Mouse (Mus musculus) T-helper 2 cell (primary cell): ENCODE measurements around the gene Sh3bp2.
"Not testable (repeated sequence)": the region's sequence is repeated elsewhere in the genome, so short reads cannot be mapped to it uniquely, and the experiment has no call there.

Experiments
- in situ Hi-C: fragments of 300-600 bp; cut with MboI, MseI; formaldehyde crosslinking; loops from one replicate; pipeline ENCODE4 v1.15.1; 2025; ENCODE audit warnings: high pct_unique_total_duplicates

The Sh3bp2 gene

DNA sequence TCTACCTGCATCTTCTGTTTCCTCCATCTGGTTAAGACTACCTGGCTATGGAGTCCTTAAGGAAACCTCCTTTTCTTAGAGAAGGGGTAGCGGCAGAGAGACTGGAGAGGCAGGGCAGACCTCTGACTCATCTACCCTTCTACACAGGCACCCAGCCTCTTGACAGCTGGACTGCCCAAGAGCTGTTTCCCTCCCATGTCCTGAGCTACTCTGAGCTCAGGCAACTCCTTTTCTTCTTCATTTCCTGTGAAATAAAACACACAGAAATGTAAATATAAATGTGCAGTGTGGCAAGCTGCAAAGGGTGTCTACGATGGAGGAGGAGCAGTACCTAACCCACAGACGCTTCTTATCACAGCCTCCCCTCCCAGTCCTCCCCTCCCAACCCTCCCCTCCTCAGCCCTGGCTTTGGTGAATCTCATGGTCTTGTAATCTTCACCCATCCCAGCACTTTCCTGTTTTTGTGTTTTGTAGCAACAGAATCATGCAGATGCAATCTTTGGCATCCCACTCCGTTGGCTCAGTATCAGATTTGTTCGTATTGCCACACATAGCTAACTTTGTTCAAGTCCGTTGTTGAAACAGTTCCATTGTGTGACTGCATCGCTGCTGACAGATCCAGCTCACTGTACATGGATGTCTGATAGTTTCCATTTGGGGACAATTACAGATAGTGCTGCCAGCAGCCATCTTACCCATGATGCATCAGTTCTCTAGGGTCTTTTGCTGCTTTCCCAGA, 40.1 kb downstream of the Sh3bp2 start:
- in situ Hi-C loops, result no loop called here

DNA sequence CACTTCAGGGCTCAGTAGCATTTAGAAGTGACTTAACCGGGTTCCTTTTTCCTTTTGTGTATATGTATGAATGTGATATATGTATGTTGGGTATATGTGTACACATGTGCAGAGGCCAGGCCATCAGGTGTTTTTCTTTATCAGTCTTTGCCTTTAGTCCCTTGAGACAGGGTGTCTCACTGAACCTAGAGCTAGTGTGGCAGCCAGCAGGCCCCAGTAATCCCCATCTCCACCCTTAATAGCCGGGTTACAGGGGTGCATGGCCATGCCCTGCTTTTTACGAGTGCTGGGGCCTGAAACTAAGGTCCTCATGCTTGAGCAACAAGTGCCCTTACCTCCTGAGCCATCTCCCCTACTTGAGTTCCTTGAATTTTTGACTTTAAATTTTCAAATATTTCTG, 45.9 kb downstream of the Sh3bp2 start:
- in situ Hi-C loops, result loop anchor here (10.0 kb wide), 1 partner anchor 63 kb away; the partner anchor contains the start of gene Mfsd10

DNA sequence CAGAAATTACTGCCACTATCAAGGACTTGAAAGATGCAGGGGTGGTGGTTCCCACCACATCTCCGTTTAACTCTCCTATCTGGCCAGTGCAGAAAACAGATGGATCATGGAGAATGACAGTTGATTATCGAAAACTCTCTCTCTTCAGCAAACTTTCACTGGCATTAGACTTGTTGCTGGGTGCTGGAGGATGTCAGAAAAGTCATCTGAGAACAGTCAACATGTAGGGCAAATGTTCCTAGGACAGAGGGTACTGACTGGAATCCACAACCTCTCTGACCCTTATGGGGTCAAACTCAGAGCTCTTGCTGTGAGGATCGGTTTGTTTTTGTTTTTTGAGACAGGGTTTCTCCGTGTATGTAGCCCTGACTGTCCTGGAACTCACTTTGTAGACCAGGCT, 46.9 kb downstream of the Sh3bp2 start:
- in situ Hi-C loops, result loop anchor here (10.0 kb wide), 1 partner anchor 62 kb away; the partner anchor contains the start of gene Mfsd10

DNA sequence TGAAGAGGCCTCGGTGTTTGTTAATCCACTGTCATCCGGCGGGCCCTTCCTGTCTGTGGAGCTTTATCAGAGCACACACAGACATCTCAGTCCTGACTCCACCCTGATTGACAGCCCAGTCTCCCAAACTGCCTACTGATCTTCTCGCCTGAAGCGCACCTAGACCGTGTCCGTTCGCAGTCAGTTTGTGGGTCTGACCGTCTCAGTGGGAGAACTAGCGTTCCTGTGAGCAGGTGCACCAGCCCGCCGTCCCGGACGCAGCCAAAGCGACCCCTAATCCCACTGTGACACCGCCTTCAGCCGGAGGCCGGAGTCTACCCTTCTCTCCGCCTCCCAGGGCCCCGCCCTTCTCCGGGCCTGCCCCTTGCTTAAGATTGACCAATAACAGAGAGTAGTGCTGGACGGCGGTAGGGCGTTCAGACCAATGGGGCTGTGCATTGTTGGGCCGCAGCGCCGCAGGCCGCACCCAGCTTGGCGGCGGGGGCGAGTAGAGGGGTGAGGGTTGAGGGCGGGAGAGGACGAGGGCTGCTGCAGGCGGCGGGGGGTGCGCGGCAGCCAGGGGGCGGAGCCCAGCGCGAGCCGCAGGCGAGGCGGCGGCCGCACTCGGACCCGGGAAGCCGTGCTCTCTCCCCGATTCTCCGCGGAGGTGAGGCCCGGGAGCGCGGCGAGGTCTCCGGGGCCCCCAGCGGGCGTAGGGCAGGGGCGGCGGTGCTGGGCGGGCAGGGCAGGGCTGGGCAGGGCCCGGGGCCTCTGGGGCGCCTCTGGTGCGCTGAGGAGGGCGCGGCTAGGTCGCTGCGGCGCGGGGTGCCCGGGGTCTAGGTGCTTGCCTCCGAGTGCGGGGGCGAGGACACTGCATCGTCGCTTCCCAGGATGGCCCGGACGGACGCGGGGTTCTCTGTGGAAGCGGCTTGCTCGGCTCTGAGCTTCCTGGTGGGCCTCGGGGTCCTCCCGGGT, 47.9 kb downstream of the Sh3bp2 start, which contains the start of gene Add1:
TSS of gene Add1 (plus strand) at position 397 of the 954 bp plus-strand sequence.
- in situ Hi-C loops, result loop anchor here (10.0 kb wide), 1 partner anchor 61 kb away; the partner anchor contains the start of gene Mfsd10

DNA sequence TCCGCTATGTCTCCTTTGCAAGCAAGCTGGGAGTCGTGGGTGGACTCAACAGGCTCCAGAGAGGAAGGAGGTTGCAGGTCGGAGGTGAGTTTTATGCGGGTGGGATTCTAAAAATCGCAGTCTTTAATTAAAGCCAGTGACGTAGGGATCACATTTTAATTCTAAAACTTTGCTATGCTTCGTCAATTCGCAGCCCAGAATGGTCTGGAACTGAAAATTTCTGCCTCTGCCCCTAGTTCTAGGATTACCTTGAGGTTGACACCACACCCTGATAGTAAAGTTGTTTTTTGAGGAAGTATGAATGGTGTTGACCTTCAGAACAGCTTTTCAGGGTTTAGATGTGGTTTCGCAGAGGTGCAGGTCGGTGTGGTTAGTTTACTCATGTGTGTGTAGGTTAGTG, 49.1 kb downstream of the Sh3bp2 start:
- in situ Hi-C loops, result loop anchor here (10.0 kb wide), 1 partner anchor 60 kb away; the partner anchor contains the start of gene Mfsd10

DNA sequence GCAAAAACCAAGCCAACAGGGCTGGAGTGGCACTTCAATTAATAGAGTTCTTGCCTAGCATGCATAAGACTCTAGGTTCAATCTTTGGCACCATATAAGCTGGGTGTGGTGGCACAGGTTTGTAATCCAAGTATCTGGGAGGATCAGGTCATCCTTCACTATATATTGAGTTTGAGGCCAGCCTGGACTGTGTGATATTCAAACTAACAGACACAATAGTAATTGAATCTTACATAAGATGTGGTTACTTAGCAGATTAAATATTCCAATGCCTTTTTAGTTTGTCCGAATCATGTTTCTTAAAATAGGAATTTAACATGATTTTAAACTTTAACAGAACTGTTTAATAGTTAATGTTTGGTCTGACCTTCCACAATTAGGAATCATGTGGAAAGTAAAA, 50.6 kb downstream of the Sh3bp2 start:
- in situ Hi-C loops, result loop anchor here (10.0 kb wide), 1 partner anchor 59 kb away; the partner anchor contains the start of gene Mfsd10

DNA sequence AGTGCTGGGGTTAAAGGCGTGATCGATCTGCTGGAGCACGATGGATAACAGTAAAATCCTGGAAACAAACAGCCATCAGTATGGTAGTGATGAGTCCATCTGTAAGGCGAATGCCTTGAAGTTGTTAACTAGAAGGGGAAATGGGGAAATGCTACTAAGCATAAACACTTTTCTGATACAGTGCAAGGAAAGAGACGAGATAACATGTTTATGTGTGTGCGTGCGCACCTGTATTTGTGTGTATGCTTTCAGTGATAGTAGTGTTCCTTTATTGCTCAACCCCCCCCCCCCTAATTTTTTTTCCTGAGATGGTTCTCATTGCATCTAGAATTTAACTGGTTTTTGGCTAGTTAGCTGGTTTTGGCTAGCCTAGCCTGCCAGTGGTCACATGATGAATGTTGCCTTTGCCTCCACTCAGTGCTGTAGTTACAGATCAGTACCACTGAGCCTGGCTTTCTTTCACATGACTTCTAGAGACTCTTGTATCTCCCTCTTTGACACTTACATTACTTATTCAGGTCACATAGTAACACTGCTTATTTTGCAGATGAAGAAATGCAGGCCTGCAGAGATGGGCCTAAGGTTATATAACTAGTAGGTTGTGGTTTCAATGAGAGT, 52.5 kb downstream of the Sh3bp2 start:
- in situ Hi-C loops, result loop anchor here (10.0 kb wide), 1 partner anchor 57 kb away; the partner anchor contains the start of gene Mfsd10

DNA sequence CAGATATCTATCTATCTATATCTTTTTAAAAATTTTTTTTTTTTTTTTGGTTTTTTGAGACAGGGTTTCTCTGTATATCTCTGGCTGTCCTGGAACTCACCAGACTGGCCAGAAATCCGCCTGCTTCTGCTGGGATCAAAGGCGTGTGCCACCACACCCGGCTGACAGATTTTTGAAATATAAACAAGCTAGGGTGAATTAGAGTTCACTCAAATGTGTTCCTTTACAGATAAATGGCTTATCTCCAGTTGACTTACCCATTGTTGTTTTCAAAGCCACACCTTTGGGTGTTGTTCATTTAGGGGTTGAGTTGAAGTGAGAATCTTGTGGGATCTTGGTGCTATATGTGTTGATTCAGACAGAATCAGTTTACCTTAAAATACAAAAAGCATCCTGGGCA, 53.7 kb downstream of the Sh3bp2 start:
- in situ Hi-C loops, result loop anchor here (10.0 kb wide), 1 partner anchor 55 kb away; the partner anchor contains the start of gene Mfsd10

DNA sequence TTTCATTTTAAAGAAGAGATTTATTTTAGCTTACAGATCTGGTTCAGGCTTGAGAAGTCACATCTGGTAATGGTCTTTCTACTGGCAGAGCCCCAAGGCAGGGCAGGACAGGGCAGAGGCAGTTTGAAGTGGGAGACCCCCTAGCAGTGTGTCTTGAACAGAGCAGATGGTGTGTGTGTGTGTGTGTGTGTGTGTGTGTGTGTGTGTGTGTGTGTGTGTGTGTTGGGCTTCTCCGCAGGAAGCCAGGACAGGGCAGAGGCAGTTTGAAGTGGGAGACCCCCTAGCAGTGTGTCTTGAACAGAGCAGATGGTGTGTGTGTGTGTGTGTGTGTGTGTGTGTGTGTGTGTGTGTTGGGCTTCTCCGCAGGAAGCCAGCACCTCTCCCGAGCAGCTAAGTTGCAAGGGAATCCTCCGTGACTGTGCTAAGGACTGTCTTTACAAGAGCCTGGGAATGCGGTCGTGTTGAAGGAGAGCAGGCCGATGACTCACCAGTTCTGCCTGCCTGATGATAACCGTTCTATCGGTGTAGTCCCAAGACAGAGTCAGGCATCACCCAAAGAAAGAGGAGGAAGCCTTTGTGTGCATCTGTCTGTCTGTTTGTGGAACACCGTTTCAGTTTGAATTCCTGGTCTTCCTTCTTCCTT, 56.2 kb downstream of the Sh3bp2 start:
- in situ Hi-C loops, result not testable (repeated sequence)

DNA sequence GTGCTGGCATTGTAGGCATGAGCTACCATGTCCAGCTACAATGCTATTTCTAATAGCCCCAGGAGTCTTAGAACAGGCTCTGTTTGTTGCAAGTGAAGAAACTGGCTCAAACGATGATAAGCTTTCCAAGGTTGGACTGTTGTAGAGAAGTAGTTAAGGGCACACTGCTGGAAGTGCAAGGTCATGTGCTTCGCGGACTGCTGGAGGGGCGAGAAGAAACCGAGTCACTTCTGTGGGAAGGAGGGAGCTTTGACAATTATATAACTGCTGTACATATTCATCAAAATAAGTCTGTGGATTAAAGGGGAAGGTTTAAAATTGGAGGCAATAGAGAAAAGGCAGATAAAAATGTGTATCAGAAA, 56.7 kb downstream of the Sh3bp2 start:
- in situ Hi-C loops, result no loop called here

DNA sequence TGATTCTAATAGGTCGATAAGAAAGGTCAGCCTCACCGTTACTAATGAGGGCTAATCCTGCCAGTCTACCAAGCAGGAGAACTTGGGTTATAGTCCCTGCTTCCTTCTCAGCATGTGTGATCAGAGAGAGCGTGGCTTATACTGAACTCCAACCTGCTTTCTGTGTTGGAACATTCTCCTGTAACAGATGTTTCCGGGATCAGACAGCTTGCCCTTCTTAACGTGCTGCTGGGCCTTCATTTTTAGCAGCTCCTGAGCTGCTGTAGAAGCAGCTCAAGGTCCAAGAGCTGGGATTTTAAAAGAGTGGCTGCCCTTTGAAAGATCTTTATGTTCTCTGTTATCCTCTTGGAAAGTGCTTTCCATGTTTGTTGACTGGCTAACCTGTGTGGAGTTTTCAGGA, 59.6 kb downstream of the Sh3bp2 start:
- in situ Hi-C loops, result no loop called here

DNA sequence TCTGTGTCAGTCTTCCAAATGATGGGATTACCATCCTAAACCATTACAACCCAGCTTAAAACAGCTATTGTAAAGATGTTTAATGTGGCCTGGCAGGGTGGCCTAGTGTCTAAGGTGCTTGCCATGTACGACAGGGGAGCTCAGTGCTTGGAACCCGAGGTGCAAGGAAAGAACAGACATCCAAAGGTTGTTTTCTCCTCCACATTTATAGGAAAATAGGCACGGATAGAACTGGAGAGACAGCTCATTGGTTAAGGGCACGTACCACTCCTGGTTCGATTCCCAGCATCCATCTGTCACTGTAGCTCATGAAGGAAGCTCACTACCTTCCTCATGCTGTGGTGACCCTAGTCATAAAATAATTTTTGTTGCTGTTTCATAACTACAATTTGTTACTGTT, 62.2 kb downstream of the Sh3bp2 start:
- in situ Hi-C loops, result no loop called here

DNA sequence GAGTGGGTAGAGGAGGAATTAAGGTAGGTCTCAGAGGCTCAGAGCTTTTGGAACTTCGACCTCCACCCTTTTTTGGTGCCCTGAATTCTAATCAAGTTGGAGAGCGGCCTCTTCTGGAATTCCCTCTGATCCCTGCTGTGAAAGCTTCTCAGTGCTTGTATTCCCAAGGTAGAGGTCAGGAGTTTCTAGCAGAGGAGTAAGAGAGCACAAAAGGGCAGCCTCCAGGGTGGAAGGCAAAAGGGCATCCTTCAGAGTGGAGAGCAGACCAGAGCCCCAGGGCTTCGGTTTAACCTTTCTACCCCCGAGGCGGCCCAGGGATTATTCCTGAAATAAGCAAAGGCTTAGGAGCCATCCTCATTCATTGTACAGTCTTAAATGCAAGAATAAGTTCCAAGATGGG, 64.4 kb downstream of the Sh3bp2 start:
- in situ Hi-C loops, result no loop called here

DNA sequence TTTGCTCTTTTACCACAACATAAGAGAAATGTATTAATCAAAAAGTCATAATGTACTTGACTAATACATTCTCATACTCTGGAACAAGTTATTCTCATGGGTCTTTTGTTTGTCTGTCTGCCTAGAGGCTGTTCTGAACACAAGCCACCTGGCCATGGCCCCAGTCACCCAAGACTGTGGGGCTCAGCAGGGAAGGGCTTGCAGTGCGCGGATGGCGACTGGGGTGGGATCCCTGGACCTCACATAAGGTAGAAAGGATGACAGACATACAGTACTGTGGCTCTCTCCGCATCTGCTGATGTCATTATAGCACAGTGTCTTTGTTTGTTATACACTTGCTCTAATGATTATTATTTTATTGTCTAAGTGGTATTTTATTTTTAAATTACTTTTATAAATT, 65.1 kb downstream of the Sh3bp2 start:
- in situ Hi-C loops, result no loop called here

DNA sequence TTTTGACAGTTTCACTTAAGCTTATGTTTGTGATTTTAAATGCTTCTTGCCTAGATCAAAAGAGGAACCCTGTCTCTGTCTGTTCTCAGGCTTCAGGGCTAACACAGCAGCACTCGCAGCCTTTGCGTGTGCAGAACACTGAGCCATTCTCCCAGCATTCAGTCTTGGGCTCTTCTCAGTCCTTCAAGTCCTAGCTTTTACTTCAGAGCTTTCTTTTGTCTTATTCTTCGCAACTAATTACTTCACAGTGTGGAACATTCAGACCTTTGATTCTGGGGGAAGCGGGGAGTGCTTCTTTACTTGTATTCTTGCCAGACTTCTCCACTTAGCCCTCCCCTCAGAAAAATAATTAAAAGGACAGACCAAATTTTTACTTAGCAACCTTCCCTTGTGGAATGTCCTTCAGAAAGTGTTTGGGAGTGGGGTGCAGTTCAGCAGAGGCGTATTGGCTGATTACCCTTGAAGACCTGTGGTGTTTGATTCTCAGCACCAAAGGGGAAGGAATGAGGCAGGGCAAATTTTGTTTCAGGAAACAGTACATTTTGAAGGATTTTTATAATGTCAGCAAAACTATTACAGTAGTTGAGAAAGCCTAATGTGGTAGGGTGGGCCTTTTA, 65.9 kb downstream of the Sh3bp2 start:
- in situ Hi-C loops, result no loop called here

DNA sequence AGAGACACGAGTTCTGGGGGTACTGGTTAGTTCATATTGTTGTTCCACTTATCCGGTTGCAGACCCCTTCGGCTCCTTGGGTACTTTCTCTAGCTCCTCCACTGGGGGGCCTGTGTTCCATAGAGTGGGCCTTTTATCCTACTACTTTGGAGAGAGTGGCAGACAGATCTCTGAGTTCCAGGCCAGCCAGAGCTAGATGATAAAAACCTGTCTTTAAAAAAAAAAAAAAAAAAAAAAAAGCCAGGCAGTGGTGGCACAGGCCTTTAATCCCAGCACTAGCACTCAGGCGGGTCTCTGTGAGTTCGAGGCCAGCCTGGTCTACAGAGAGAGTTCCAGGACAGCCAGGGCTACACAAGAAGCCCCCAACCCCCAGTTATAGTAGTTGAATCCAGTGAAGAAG, 66.6 kb downstream of the Sh3bp2 start:
- in situ Hi-C loops, result not testable (repeated sequence)

DNA sequence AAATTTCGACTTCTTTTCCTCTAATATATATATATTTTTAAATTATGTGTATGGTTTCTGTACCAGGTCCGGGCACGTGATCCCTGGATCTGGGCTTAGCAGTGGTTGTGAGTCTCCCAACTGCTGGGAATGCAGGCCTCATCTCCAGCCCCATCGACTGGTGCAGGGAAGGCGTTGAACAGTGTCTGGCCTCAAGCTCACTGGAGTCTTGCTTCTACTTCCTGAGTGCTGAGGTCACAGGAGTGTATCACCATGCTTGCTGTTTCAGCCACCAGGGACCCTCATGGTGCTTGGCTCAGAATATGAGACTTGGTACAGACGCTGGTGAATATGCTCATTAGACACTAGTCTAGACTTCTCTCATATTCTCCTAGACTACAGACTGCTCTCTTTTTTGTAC, 67.0 kb downstream of the Sh3bp2 start:
- in situ Hi-C loops, result no loop called here

DNA sequence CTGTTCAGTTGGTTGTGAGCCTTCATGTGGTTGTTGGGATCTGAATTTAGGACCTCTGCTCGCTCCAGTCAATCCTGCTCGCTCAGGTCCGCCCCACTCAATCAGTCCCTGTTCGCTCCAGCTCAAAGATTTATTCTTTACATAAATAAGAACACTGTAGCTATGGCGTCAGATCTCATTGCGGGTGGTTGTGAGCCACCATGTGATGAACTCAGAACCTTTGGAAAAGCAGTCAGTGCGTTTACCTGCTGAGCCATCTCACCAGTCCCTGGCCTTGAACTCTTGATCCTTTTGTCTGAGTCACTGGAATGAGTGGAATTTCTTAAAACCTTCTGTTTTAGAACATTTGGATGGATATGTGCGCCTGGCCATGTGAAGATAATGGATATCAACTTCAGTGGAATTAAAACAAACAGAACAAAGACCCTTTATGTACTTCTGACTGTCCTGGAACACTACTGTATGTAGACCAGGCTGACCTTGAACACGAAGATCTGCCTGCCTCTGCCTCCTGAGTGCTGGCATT, 67.6 kb downstream of the Sh3bp2 start:
- in situ Hi-C loops, result no loop called here

DNA sequence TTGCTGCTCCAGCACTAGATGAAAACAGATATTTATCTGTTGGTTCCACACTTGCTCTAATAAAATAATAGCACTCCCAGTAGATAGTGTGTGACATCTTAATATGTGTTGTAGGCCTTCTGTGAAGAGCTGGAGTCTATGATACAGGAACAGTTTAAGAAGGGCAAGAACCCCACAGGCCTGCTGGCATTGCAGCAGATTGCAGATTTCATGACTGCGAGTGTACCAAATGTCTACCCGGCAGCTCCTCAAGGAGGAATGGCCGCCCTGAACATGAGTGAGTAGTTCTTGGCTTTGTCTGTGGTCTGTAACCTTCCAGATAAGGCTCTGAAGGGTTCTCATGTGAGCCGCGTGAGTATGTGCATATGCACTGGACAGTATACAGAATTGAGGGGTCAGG, 78.9 kb downstream of the Sh3bp2 start:
- in situ Hi-C loops, result no loop called here

DNA sequence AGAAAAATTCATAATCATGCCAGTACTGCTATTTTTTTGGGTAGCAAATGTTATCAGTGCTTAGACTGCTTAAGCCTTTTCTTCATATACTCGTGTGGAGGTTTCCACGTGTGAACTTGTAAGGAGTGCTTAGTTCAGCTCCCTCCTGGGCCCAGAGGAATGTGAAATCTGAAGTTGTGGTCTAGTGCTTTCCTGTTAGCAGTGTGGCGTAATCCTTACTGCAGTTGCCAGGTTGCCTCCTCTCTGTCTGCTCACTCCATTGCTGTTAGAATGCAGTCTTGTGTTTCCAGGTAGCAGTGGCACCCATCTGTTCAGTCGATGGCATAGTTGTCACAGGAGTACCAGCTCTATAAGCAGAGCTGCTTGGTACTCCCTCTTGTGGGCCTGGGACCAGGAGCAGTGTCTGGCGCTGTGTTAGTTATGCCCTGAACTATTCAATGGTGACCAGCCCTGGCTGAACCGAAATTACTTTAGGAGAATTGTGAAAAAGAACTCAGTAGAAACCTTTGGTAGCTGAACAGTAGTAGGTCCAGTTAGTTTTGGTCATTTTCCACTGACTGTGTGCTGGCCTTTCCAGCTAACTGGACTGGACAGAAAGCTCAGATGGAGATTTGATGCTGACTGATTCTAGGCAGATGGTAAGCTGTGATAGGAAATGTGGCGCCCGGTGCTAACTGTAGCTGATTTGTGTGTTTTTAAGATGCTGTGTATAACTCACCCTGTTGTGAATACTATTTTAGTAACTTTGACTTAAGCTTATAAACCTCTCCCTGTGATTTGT, 81.7 kb downstream of the Sh3bp2 start:
- in situ Hi-C loops, result no loop called here
